Mouse (Mus musculus) testis, postnatal 14 days (tissue): Measurements from ENCODE around the gene Pold2.
"Not testable (repeated sequence)": the region's sequence is repeated elsewhere in the genome, so short reads cannot be mapped to it uniquely, and the experiment has no call there.

Source experiments
- DNase-seq: peaks from one replicate; pipeline ENCODE4 v3.0.0; 2021; ENCODE audit warnings: low spot score

Gene Pold2

GRCm38 (mm10) chr11:5897839-5898238 lies 19.7 kb upstream of the Pold2 start:
- no peak for DNase-seq

- no peak for DNase-seq
These were observed 19.1 kb upstream of the Pold2 start for GRCm38 (mm10) chr11:5897230-5897629.

GRCm38 (mm10) chr11:5893807-5894206 lies 15.7 kb upstream of the Pold2 start:
- DNase-seq = no peak

- no peak for DNase-seq
These were observed 14.8 kb upstream of the Pold2 start for GRCm38 (mm10) chr11:5892810-5893368.

DNA sequence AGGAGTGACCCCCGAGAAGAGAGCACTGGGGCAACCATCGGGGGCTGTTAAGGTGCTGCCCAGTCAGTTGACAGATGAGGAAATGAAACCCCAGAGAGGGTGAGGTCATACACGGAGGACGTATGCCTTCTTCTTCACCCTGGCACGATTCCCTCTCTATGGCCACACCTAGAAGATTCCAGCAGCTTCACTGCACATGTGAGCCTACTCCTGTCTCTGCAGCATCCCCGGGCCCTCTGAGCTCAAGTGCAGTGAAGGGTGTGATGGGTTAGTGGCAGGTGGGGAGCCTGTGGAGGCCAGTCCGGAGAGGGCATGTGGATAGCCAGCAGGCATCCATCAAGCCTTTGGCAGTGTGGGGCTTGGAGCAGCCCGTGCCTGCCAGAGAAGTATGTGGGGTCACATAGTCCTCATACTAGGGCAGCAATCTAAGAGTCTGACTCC lies 14.1 kb upstream of the Pold2 start:
- DNase-seq = no peak

GRCm38 (mm10) chr11:5888563-5888962 lies 10.5 kb upstream of the Pold2 start:
- DNase-seq = not testable (repeated sequence)

GRCm38 (mm10) chr11:5887250-5887649 lies 9.2 kb upstream of the Pold2 start:
- no peak for DNase-seq

GRCm38 (mm10) chr11:5886187-5886586 lies 8.1 kb upstream of the Pold2 start:
- no peak for DNase-seq

- no peak for DNase-seq
These were observed 4.4 kb upstream of the Pold2 start for GRCm38 (mm10) chr11:5882518-5882917.

DNA sequence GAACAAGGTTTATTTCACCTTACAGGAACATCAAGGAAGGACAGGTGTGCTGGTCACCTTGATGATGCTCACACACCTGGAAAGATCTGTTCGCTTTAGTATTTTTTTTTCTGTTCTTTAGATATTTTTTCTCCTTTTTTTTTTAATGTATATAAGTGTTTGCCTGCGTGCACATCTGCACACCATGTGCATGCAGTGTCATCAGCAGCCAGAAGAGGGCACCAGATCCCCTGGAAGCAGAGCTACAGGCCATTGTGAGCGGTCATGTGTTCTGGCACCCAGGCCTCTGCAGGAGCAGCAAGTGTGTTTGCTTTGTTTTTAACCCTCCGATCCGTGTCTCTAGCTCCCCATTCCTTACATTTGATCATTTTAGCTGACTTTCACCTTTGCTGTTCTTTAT lies 1.8 kb upstream of the Pold2 start:
- DNase-seq = peak; percentile 59

- DNase-seq = no peak
These were observed 569 bp upstream of the Pold2 start for GRCm38 (mm10) chr11:5878661-5879060.

- no peak for DNase-seq
These were observed 671 bp downstream of the Pold2 start for GRCm38 (mm10) chr11:5877421-5877820.

DNA sequence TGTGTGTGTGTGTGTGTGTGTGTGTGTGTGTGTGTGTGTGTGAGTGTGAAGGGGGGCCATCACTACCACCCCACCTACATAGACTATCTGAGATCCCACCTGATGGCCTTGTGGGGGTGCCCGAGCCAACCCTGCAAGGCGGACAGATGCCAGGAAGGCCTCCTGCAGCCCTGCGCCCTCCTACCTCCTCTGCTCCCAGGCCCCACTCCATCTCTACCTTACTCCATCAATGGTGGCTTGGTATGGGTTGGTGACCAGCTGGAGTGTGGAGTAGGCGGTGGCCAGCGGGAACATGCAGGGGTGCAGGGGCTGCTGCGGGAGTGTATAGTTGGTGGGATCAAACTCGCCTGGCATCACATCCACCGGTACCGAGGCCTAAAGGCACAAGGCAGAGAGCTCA lies 4.9 kb downstream of the Pold2 start:
- no peak for DNase-seq

- no peak for DNase-seq
These were observed 5.4 kb downstream of the Pold2 start for GRCm38 (mm10) chr11:5872707-5873106.

DNA sequence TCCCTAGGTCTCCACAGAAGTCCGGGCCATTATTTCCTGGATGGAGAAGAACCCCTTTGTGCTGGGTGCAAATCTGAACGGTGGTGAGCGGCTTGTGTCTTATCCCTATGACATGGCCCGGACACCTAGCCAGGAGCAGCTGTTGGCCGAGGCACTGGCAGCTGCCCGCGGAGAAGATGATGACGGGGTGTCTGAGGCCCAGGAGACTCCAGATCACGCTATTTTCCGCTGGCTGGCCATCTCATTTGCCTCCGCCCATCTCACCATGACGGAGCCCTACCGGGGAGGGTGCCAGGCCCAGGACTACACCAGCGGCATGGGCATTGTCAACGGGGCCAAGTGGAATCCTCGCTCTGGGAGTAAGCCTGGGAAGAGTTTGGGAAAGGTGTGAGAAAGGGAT lies 8.0 kb downstream of the Pold2 start:
- DNase-seq = no peak

DNA sequence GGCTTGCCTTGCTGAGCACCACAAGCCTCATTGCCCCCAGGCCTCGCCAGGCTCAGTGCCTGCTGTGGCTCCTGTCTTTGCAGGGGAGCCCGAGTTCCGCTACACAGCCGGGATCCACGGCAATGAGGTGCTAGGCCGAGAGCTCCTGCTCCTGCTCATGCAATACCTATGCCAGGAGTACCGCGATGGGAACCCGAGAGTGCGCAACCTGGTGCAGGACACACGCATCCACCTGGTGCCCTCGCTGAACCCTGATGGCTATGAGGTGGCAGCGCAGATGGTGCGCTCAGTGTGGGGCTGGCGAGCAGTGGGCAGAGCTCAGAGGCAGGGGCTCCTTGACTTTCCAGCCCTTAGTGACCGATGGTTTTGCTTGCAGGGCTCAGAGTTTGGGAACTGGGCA lies 8.8 kb downstream of the Pold2 start:
- DNase-seq = no peak

DNA sequence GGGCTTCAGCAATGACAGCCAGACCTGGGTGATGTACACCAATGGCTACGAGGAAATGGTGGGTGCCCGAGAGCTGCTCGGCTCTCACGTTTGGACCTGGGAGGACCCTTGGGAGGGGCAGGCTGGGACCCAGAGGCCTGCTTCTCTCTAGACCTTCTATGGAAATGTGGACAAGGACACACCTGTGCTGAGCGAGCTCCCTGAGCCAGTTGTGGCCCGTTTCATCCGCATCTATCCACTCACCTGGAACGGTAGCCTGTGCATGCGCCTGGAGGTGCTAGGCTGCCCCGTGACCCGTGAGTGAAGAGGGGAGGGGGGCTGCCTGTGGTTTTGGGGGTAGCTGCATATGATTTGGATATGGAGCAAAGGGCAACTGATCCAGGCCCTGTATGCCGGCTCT lies 9.8 kb downstream of the Pold2 start:
- DNase-seq = no peak

GRCm38 (mm10) chr11:5867196-5867595 lies 10.9 kb downstream of the Pold2 start:
- no peak for DNase-seq

GRCm38 (mm10) chr11:5862394-5863105 lies 15.5 kb downstream of the Pold2 start:
- DNase-seq = peak; percentile 32

- peak; percentile 54 for DNase-seq
These were observed 16.3 kb downstream of the Pold2 start, which contains the start of gene Aebp1 for GRCm38 (mm10) chr11:5861678-5862393. Gene Aebp1, plus strand, starts transcription at chr11:5861947.

GRCm38 (mm10) chr11:5860639-5861038 lies 17.5 kb downstream of the Pold2 start:
- DNase-seq = no peak

DNA sequence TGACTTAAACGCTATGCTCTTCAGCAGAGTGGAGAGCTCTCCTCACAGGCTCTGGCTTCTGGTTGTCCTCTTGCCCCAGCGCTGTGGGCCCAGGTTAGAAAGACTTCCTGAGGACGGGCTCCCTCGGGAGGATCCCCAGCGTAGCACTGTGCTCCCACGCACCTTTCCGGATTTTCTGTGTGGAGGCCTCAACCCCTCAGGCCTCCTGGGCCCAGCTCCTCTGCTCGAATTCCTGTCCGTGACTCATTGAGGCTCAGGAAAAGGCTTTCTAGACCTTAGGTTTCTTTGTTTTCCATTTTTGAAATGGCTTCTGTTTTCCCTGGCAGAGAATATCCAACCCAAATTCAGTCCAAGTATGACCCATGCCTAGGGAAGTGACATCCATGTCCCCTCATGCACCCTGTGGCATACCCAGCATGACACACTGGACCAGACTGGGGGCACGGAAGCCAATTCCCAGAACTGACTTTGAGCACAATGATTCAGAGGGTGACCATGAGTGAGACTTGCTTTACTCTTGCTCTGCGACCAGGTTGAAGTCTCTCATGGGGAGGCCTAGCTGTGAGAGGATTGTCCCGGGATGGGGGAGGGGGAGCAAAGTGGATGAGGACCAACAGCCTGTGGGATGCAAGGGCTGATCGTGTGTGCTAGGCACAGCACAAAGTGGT lies 18.1 kb downstream of the Pold2 start:
- no peak for DNase-seq

- no peak for DNase-seq
These were observed 19.4 kb downstream of the Pold2 start for GRCm38 (mm10) chr11:5858723-5859122.
